Mouse (Mus musculus) midbrain, embryonic 10.5 days (tissue): ENCODE results near the gene Cdh23. TPM values are rescaled to one million over a fixed set of nuclear protein-coding genes. Genes with fewer than 3 reads are reported as not detected.
"Not testable (repeated sequence)": the region's sequence is repeated elsewhere in the genome, so short reads cannot be mapped to it uniquely, and the experiment has no call there.

Source experiments
- DNase-seq: peaks from one replicate; pipeline ENCODE4 v3.0.0-alpha.2; 2017; ENCODE audit warnings: low spot score
- H3K27ac ChIP-seq: fragments of 300-500 bp; sonication (generic); replicated peaks from 2 replicates; pipeline ENCODE4 v1.5.1; 2016; ENCODE audit warnings: mild to moderate bottlenecking
- H3K27me3 ChIP-seq: fragments of 300-500 bp; sonication (generic); 2 replicates; pipeline ENCODE4 v1.6.1; 2016; ENCODE audit warnings: low read depth, mild to moderate bottlenecking; ENCODE audit not compliant: poor library complexity, severe bottlenecking
- H3K36me3 ChIP-seq: fragments of 300-500 bp; sonication (generic); 2 replicates; pipeline ENCODE4 v1.6.1; 2016; ENCODE audit warnings: mild to moderate bottlenecking, moderate library complexity
- H3K4me1 ChIP-seq: fragments of 300-500 bp; sonication (generic); 2 replicates; pipeline ENCODE4 v1.6.1; 2016
- H3K4me3 ChIP-seq: fragments of 300-500 bp; sonication (generic); 2 replicates; pipeline ENCODE4 v1.5.1; 2016; ENCODE audit warnings: mild to moderate bottlenecking, moderate library complexity
- H3K9me3 ChIP-seq: fragments of 300-500 bp; sonication (generic); replicated peaks from 2 replicates; pipeline ENCODE4 v1.6.1; 2016; ENCODE audit warnings: mild to moderate bottlenecking
- WGBS: fragments of 180-500 bp; shearing (Covaris S2); methylation state at CpG from one replicate; pipeline ENCODE4 v1.1.7; 2016; 5-methylcytosine and 5-hydroxymethylcytosine counted together
- polyA plus RNA-seq: library from polyadenylated mRNA; unstranded; fragments of >200 nt; fragmentation: Nextera tagmentation; extraction: Ambion mirVana; gene quantifications from 2 replicates; pipeline ENCODE4 v1.2.1, GENCODE M21; 2016

Gene Cdh23
- polyA plus RNA-seq, 1 experiment from 2014 or later = 0.53 TPM

DNA sequence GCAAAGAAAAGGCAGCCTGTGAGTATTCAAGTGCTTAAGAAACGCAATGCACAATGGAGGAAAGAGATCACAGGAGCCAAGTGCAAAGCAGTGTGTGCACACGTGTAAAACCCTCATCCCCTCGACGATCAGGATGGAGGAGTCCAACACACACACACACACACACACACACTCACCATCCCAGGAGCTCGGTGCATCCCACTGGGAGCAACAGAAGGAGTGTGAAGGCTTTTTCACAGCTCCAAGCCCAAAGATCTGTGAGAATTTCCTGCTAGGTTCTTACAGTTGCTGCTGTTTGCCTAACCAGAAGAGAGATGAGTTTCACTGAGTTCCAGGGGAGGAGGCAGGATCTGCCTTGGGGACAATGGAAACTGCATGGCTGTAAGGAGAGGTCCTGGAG is 35.5 kb upstream of the Cdh23 start:
- Histone ChIP-seq H3K4me3 (no peak overlapping the region), H3K4me1 (peaks cover 33% of the 10 kb centered on the region), H3K9me3 (no peaks in the 10 kb centered on the region), H3K27ac (peak overlapping the region; percentile 69), H3K27me3 (peaks cover 79% of the 10 kb centered on the region), H3K36me3 (peaks cover 1% of the 10 kb centered on the region; the same call in 1 of the 2 replicates)
- WGBS = 15% methylated on average over 5 of the region's 5 CpGs
- peak; percentile 22 for DNase-seq

- Histone ChIP-seq H3K4me3 (no peak overlapping the region), H3K27ac (no peak overlapping the region), H3K36me3 (no peaks in the 10 kb centered on the region), H3K9me3 (no peaks in the 10 kb centered on the region), H3K4me1 (peaks cover 21% of the 10 kb centered on the region), H3K27me3 (peaks cover 68% of the 10 kb centered on the region)
- 45% methylated on average over 5 of the region's 5 CpGs for WGBS
- no peak for DNase-seq
Measured at GRCm38 (mm10) chr10:60727301-60727700, 31.0 kb upstream of the Cdh23 start.

DNA sequence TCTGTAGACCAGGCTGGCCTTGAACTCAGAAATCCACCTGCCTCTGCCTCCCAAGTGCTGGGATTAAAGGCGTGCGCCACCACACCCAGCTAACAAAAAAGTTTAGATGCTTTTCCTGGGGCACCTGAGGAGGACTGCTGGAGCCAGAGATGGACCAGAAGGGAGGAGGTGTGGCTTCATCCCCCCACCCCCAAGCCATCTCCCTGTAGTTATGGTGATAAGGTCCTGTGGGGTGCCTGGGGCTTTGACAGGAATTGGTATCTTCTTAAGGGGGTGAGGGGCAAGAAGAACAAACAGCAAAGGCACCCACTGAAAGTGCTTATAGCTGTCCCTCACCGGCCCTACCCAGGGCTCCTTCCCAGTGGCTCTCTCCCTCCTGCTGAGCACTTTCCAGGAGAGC is 30.6 kb upstream of the Cdh23 start:
- 74% methylated on average over 3 of the region's 3 CpGs for WGBS
- H3K27ac ChIP-seq = no peak overlapping the region
- DNase-seq = no peak
- H3K9me3 ChIP-seq = no peaks in the 10 kb centered on the region
- H3K4me1 ChIP-seq = peaks cover 19% of the 10 kb centered on the region
- no peak overlapping the region for H3K4me3 ChIP-seq
- H3K27me3 ChIP-seq = peaks cover 64% of the 10 kb centered on the region
- H3K36me3 ChIP-seq = no peaks in the 10 kb centered on the region

DNA sequence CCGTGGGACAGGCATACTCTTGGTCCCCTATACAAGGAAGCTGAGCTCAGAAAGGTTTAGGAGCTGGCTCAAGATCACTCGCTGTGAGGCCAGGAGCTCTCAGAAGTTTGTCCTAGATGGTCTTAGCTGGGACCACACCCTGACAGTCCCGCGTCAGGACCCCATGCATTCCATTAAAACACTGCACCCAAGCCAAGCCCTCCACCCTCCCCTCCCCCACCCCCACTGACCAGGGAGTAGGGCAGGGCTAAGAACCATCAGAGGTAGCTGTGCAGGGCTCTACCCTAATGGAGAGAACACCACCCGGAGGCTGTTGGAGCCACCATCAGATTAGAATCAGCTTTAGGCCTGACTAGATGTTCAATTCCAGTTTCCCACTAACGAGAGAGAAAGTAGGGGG is 28.2 kb upstream of the Cdh23 start:
- 76% methylated on average over 6 of the region's 6 CpGs for WGBS
- Histone ChIP-seq H3K4me3 (no peak overlapping the region), H3K36me3 (no peaks in the 10 kb centered on the region), H3K4me1 (peaks cover 16% of the 10 kb centered on the region), H3K27me3 (peaks cover 52% of the 10 kb centered on the region), H3K9me3 (no peaks in the 10 kb centered on the region), H3K27ac (no peak overlapping the region)
- DNase-seq = no peak

- Histone ChIP-seq H3K27ac (no peak overlapping the region), H3K36me3 (no peaks in the 10 kb centered on the region), H3K9me3 (no peaks in the 10 kb centered on the region), H3K4me3 (no peak overlapping the region), H3K4me1 (peaks cover 16% of the 10 kb centered on the region), H3K27me3 (peaks cover 40% of the 10 kb centered on the region)
- DNase-seq = no peak
- 80% methylated on average over 1 of the region's 1 CpGs for WGBS
Measured at GRCm38 (mm10) chr10:60723345-60723744, 27.1 kb upstream of the Cdh23 start.

- Histone ChIP-seq H3K4me1 (peaks cover 12% of the 10 kb centered on the region), H3K27me3 (peaks cover 27% of the 10 kb centered on the region), H3K9me3 (no peaks in the 10 kb centered on the region), H3K4me3 (no peak overlapping the region), H3K36me3 (no peaks in the 10 kb centered on the region), H3K27ac (no peak overlapping the region)
- no peak for DNase-seq
- 52% methylated on average over 12 of the region's 12 CpGs for WGBS
Measured at GRCm38 (mm10) chr10:60721640-60722039, 25.4 kb upstream of the Cdh23 start.

GRCm38 (mm10) chr10:60720461-60720860 is 24.2 kb upstream of the Cdh23 start:
- peaks cover 12% of the 10 kb centered on the region for H3K4me1 ChIP-seq
- 81% methylated on average over 5 of the region's 5 CpGs for WGBS
- H3K27ac ChIP-seq = no peak overlapping the region
- H3K9me3 ChIP-seq = no peaks in the 10 kb centered on the region; the same call in 1 of the 2 replicates
- peaks cover 17% of the 10 kb centered on the region for H3K27me3 ChIP-seq
- no peak overlapping the region for H3K4me3 ChIP-seq
- no peak for DNase-seq
- peaks cover 12% of the 10 kb centered on the region for H3K36me3 ChIP-seq

GRCm38 (mm10) chr10:60718491-60718890 is 22.2 kb upstream of the Cdh23 start:
- no peak overlapping the region for H3K27ac ChIP-seq
- peaks cover 12% of the 10 kb centered on the region for H3K4me1 ChIP-seq
- H3K36me3 ChIP-seq = peaks cover 27% of the 10 kb centered on the region
- H3K4me3 ChIP-seq = no peak overlapping the region
- DNase-seq = no peak
- H3K27me3 ChIP-seq = peaks cover 12% of the 10 kb centered on the region
- peaks cover 9% of the 10 kb centered on the region; the same call in 1 of the 2 replicates for H3K9me3 ChIP-seq
- WGBS = 100% methylated on average over 2 of the region's 2 CpGs

DNA sequence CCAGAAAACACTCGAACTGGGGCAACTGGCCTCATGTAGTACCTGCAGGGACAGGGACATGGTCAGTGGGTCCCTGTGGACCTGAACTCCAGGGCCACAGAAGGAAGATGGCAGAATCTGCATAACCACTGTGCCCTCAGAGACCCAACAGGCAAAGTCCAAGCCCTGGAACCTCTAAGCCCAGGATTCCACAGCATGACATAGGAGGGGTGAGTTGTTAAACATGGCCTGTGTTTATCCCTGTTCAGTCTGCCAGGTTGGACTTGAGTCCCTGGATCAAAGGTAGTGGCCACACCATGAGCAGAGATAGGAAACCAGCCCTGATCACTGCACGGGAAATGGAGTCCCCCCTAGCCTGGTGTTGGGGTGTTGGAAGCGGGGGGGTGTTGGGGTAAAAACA is 20.2 kb upstream of the Cdh23 start:
- Histone ChIP-seq H3K9me3 (peaks cover 19% of the 10 kb centered on the region; the same call in 1 of the 2 replicates), H3K4me3 (no peak overlapping the region), H3K27me3 (peaks cover 7% of the 10 kb centered on the region), H3K27ac (no peak overlapping the region), H3K4me1 (peaks cover 5% of the 10 kb centered on the region), H3K36me3 (peaks cover 36% of the 10 kb centered on the region)
- no peak for DNase-seq
- 93% methylated on average over 3 of the region's 3 CpGs for WGBS

GRCm38 (mm10) chr10:60712299-60712698 is 16.0 kb upstream of the Cdh23 start:
- H3K4me1 ChIP-seq, DNase-seq, H3K27me3 ChIP-seq, H3K4me3 ChIP-seq, H3K27ac ChIP-seq: not testable (repeated sequence)
- Histone ChIP-seq H3K9me3 (peaks cover 19% of the 10 kb centered on the region; the same call in 1 of the 2 replicates), H3K36me3 (peaks cover 36% of the 10 kb centered on the region)
- WGBS = 68% methylated on average over 8 of the region's 8 CpGs

GRCm38 (mm10) chr10:60708837-60709236 is 12.5 kb upstream of the Cdh23 start:
- Histone ChIP-seq H3K27me3 (no peaks in the 10 kb centered on the region), H3K27ac (no peak overlapping the region), H3K36me3 (peaks cover 10% of the 10 kb centered on the region), H3K4me3 (no peak overlapping the region), H3K4me1 (no peaks in the 10 kb centered on the region), H3K9me3 (peaks cover 13% of the 10 kb centered on the region; the same call in 1 of the 2 replicates)
- 86% methylated on average over 5 of the region's 5 CpGs for WGBS
- no peak for DNase-seq

GRCm38 (mm10) chr10:60706268-60706667 is 10.0 kb upstream of the Cdh23 start:
- Histone ChIP-seq H3K4me1 (no peaks in the 10 kb centered on the region), H3K27me3 (no peaks in the 10 kb centered on the region), H3K4me3 (no peak overlapping the region), H3K9me3 (no peaks in the 10 kb centered on the region), H3K36me3 (no peaks in the 10 kb centered on the region), H3K27ac (no peak overlapping the region)
- 88% methylated on average over 4 of the region's 4 CpGs for WGBS
- DNase-seq = no peak

- no peak overlapping the region for H3K27ac ChIP-seq
Measured at GRCm38 (mm10) chr10:60705134-60705533, 8.8 kb upstream of the Cdh23 start.

GRCm38 (mm10) chr10:60697775-60698174 is 1.5 kb upstream of the Cdh23 start:
- WGBS = 87% methylated on average over 6 of the region's 6 CpGs
- H3K4me3 ChIP-seq = no peak overlapping the region
- no peaks in the 10 kb centered on the region for H3K9me3 ChIP-seq
- DNase-seq = no peak
- H3K27ac ChIP-seq = no peak overlapping the region
- no peaks in the 10 kb centered on the region for H3K36me3 ChIP-seq
- H3K27me3 ChIP-seq = peaks cover 17% of the 10 kb centered on the region
- H3K4me1 ChIP-seq = no peaks in the 10 kb centered on the region

More at GRCm38 (mm10) chr10:60705134-60705533, 8.8 kb upstream of the Cdh23 start:
- H3K4me3 ChIP-seq = no peak overlapping the region
- H3K36me3 ChIP-seq = no peaks in the 10 kb centered on the region
- no peaks in the 10 kb centered on the region for H3K9me3 ChIP-seq
- no peak for DNase-seq
- H3K4me1 ChIP-seq = no peaks in the 10 kb centered on the region
- H3K27me3 ChIP-seq = no peaks in the 10 kb centered on the region; the same call in 1 of the 2 replicates
- 78% methylated on average over 2 of the region's 2 CpGs for WGBS
